Mouse (Mus musculus): ENCODE results near the gene Agxt. TPM values are rescaled to one million over a fixed set of nuclear protein-coding genes. Genes with fewer than 3 reads are reported as not detected.

The Agxt gene
- polyA plus RNA-seq, 1 experiment from 2014 or later = not detected

Other genes starting within 250 kb of the Agxt start
- gene Ankmy1, start 232.3 kb upstream of the Agxt start, polyA plus RNA-seq (2014; fragmentation: Nextera tagmentation; extraction: Ambion mirVana) = 0.30 and 0.79 TPM in 2 replicates
- 9.9 and 12.1 TPM in 2 replicates for gene Dusp28, start 228.3 kb upstream of the Agxt start, polyA plus RNA-seq (2014; fragmentation: Nextera tagmentation; extraction: Ambion mirVana)
- gene Rnpepl1, start 224.5 kb upstream of the Agxt start, polyA plus RNA-seq (2014; fragmentation: Nextera tagmentation; extraction: Ambion mirVana) = 28.4 and 36.8 TPM in 2 replicates
- 25.6 and 26.5 TPM in 2 replicates for gene Capn10, start 200.9 kb upstream of the Agxt start, polyA plus RNA-seq (2014; fragmentation: Nextera tagmentation; extraction: Ambion mirVana)
- gene Gpr35, start 184.4 kb upstream of the Agxt start, polyA plus RNA-seq (2014; fragmentation: Nextera tagmentation; extraction: Ambion mirVana) = 5.7 and 7.0 TPM in 2 replicates
- gene Aqp12, start 128.9 kb upstream of the Agxt start, polyA plus RNA-seq (2014; fragmentation: Nextera tagmentation; extraction: Ambion mirVana) = 0.16 TPM in 1 of 2 replicates, not detected in the other
- 15.8 and 16.7 TPM in 2 replicates for gene Kif1a, start 33.3 kb upstream of the Agxt start, polyA plus RNA-seq (2014; fragmentation: Nextera tagmentation; extraction: Ambion mirVana)
- gene 2310007B03Rik, start 25.7 kb downstream of the Agxt start, polyA plus RNA-seq (2014; fragmentation: Nextera tagmentation; extraction: Ambion mirVana) = 3.2 and 3.9 TPM in 2 replicates
- gene Crocc2, start 33.5 kb downstream of the Agxt start, polyA plus RNA-seq (2014; fragmentation: Nextera tagmentation; extraction: Ambion mirVana) = 0.04 and 0.16 TPM in 2 replicates
- gene Sned1, start 100.6 kb downstream of the Agxt start, polyA plus RNA-seq (2014; fragmentation: Nextera tagmentation; extraction: Ambion mirVana) = 4.9 and 5.3 TPM in 2 replicates
- 25.4 and 32.6 TPM in 2 replicates for gene Mterf4, start 170.7 kb downstream of the Agxt start, polyA plus RNA-seq (2014; fragmentation: Nextera tagmentation; extraction: Ambion mirVana)
- 57.8 and 67.2 TPM in 2 replicates for gene Ppp1r7, start 207.6 kb downstream of the Agxt start, polyA plus RNA-seq (2014; fragmentation: Nextera tagmentation; extraction: Ambion mirVana)
- gene Pask, start 208.2 kb downstream of the Agxt start, polyA plus RNA-seq (2014; fragmentation: Nextera tagmentation; extraction: Ambion mirVana) = 13.2 and 15.4 TPM in 2 replicates
- 0.87 and 0.92 TPM in 2 replicates for gene Ano7, start 238.7 kb downstream of the Agxt start, polyA plus RNA-seq (2014; fragmentation: Nextera tagmentation; extraction: Ambion mirVana)

Data from intestine, embryonic 14.5 days (tissue).